12 mouse cellular contexts compared by ENCODE assay signal in genomic region chr7:15919947-15920346, GRCm38 (mm10). TPM values are rescaled to one million over a fixed set of nuclear protein-coding genes. Genes with fewer than 3 reads are reported as not detected.
DNase-seq lines count a peak whose midpoint lies in the region; ATAC-seq and TF ChIP-seq lines count a peak whose summit lies in the region.
"Had no signal": no experiment of that assay in that cellular context is flagged by ENCODE, and none has a peak within 500 bp of the region (broad histone marks: within the 10 kb centered on the region; RNA-seq: fewer than 3 reads in every experiment).

No protein-coding gene starts in this region.

- intact Hi-C loops in heart, postnatal 14 days (cut with DNase I) = no loop called here

- peaks cover 32% of the 10 kb centered on the region for H3K36me3 ChIP-seq in heart, embryonic 15.5 days
- H3K36me3 ChIP-seq in forebrain, embryonic 16.5 days (ENCODE audit: control insufficient read depth, insufficient read depth) = peaks cover 15% of the 10 kb centered on the region
- peaks cover 16% of the 10 kb centered on the region for H3K36me3 ChIP-seq in midbrain, embryonic 11.5 days (ENCODE audit: control insufficient read depth, insufficient read depth, low read length)

- TF ChIP-seq CTCF in cortical plate, adult 2 months (IDR thresholded peaks at IDR 0.05; ENCODE audit: extremely low read depth, insufficient read depth, low read length) = no peak

- H3K4me1 ChIP-seq in heart, embryonic 15.5 days (replicated peaks) = peaks cover 27% of the 10 kb centered on the region
- H3K4me1 ChIP-seq in cortical plate, adult 2 months (ENCODE audit: control insufficient read depth, insufficient read depth, low read length) = peaks cover 2% of the 10 kb centered on the region; the same call in 1 of the 2 replicates
- peaks cover 24% of the 10 kb centered on the region for H3K4me1 ChIP-seq in forebrain, embryonic 16.5 days (replicated peaks; ENCODE audit: control insufficient read depth, insufficient read depth, low read length)
- peaks cover 15% of the 10 kb centered on the region for H3K4me1 ChIP-seq in midbrain, embryonic 11.5 days (ENCODE audit: control insufficient read depth, insufficient read depth, low read length)

- H3K4me2 ChIP-seq in heart, embryonic 15.5 days = peak overlapping the region; percentile 76; the same call in 1 of the 2 replicates
- H3K4me2 ChIP-seq in forebrain, embryonic 16.5 days (ENCODE audit: low read length) = peak overlapping the region; percentile 81
- peak overlapping the region; percentile 86 for H3K4me2 ChIP-seq in midbrain, embryonic 11.5 days

- no peak for DNase-seq in heart, postnatal 14 days
- peak; percentile 83 for DNase-seq in midbrain, embryonic 11.5 days (ENCODE audit: low spot score, missing footprints)
- no peak for DNase-seq in ovary, postnatal 14 days (ENCODE audit: low spot score)
- no peak for DNase-seq in adrenal gland, adult 2 months
- DNase-seq in layer of hippocampus, postnatal 14 days (ENCODE audit: low spot score in 2 of 2) = no peak
- DNase-seq: gastrocnemius, postnatal 14 days had no signal

- no peaks in the 10 kb centered on the region for H3K27me3 ChIP-seq in heart, embryonic 15.5 days
- H3K27me3 ChIP-seq in forebrain, embryonic 16.5 days (replicated peaks; ENCODE audit: control insufficient read depth, insufficient read depth, low read length) = no peaks in the 10 kb centered on the region
- no peaks in the 10 kb centered on the region for H3K27me3 ChIP-seq in midbrain, embryonic 11.5 days (ENCODE audit: control insufficient read depth, insufficient read depth, low read length)

- WGBS in heart, embryonic 15.5 days = 86% methylated on average over 9 of the region's 9 CpGs
- WGBS in forebrain, embryonic 16.5 days = 92% methylated on average over 9 of the region's 9 CpGs
- WGBS in midbrain, embryonic 11.5 days = 90% methylated on average over 9 of the region's 9 CpGs

- H3K9ac ChIP-seq in heart, embryonic 15.5 days = no peak overlapping the region
- H3K9ac ChIP-seq in forebrain, embryonic 16.5 days (replicated peaks; ENCODE audit: low read depth, low read length) = no peak overlapping the region
- no peak overlapping the region for H3K9ac ChIP-seq in midbrain, embryonic 11.5 days (ENCODE audit: low read length)

- no peaks in the 10 kb centered on the region for H3K9me3 ChIP-seq in heart, embryonic 15.5 days (replicated peaks)
- no peaks in the 10 kb centered on the region for H3K9me3 ChIP-seq in forebrain, embryonic 16.5 days (ENCODE audit: control insufficient read depth, low read length)
- no peaks in the 10 kb centered on the region for H3K9me3 ChIP-seq in midbrain, embryonic 11.5 days (ENCODE audit: control insufficient read depth, low read length)

- no peak for TF ChIP-seq POLR2A in cortical plate, adult 2 months (IDR thresholded peaks at IDR 0.05; ENCODE audit: extremely low read depth, insufficient read depth, low read length)

- 0 out of 2 replicates have a peak overlapping the region, but pooled peaks have one; percentile 75 for H3K4me3 ChIP-seq in heart, embryonic 15.5 days
- H3K4me3 ChIP-seq in cortical plate, adult 2 months (ENCODE audit: insufficient read depth, low read length) = peak overlapping the region; percentile 90
- H3K4me3 ChIP-seq in forebrain, embryonic 16.5 days (replicated peaks; ENCODE audit: low read length) = no peak overlapping the region; the same call in 1 of the 2 replicates
- H3K4me3 ChIP-seq in midbrain, embryonic 11.5 days (ENCODE audit: low read depth, low read length) = no peak overlapping the region; the same call in 1 of the 2 replicates

- H3K27ac ChIP-seq in heart, embryonic 15.5 days = no peak overlapping the region
- no peak overlapping the region for H3K27ac ChIP-seq in cortical plate, adult 2 months (ENCODE audit: insufficient read depth, low read length)
- no peak overlapping the region for H3K27ac ChIP-seq in forebrain, embryonic 16.5 days (ENCODE audit: low read length)
- H3K27ac ChIP-seq in midbrain, embryonic 11.5 days (ENCODE audit: low read depth, low read length) = no peak overlapping the region

- no peak for ATAC-seq in heart, embryonic 15.5 days (replicated peaks; ENCODE audit: insufficient number of reproducible peaks, insufficient read depth, low FRiP score, low read depth)
- no peak for ATAC-seq in forebrain, embryonic 16.5 days
- no peak for ATAC-seq in midbrain, embryonic 11.5 days (ENCODE audit: low FRiP score)

RNA-seq across cellular contexts. Expression of gene Selenow, which starts 2.3 kb away (rescaled TPM):
- polyA plus RNA-seq in heart, embryonic 15.5 days (2015; fragmentation: Nextera tagmentation; extraction: Ambion mirVana) = 644 and 688 TPM in 2 replicates
- 100 to 1,000 TPM; 149 to 162 TPM for total RNA-seq in heart, postnatal 14 days (2021)
- 1,858 and 2,021 TPM in 2 replicates for polyA plus RNA-seq in cortical plate, adult 2 months (2012; rRNA removed)
- polyA plus RNA-seq in forebrain, embryonic 16.5 days (2015; fragmentation: Nextera tagmentation; extraction: Ambion mirVana) = 1,473 and 1,544 TPM in 2 replicates
- polyA plus RNA-seq in midbrain, embryonic 11.5 days (2014; fragmentation: Nextera tagmentation; extraction: Ambion mirVana) = 1,003 and 1,028 TPM in 2 replicates
- 100 to 1,000 TPM; 158 to 238 TPM for total RNA-seq in adrenal gland, adult 2 months (2021)
- 223 and 233 TPM in 2 replicates for polyA plus RNA-seq in adrenal gland, adult 2 months (2012; rRNA removed)
- total RNA-seq in layer of hippocampus, postnatal 14 days (2021) = 1,000 to 10,000 TPM; 1,721 to 1,761 TPM

RNA-seq across cellular contexts. Expression of gene Nop53, which starts 25.9 kb away (rescaled TPM):
- polyA plus RNA-seq in heart, embryonic 15.5 days (2015; fragmentation: Nextera tagmentation; extraction: Ambion mirVana) = 118 and 124 TPM in 2 replicates
- 100 to 1,000 TPM; 129 to 137 TPM for total RNA-seq in heart, postnatal 14 days (2021)
- 91.6 and 109 TPM in 2 replicates for polyA plus RNA-seq in cortical plate, adult 2 months (2012; rRNA removed)
- 139 and 141 TPM in 2 replicates for polyA plus RNA-seq in forebrain, embryonic 16.5 days (2015; fragmentation: Nextera tagmentation; extraction: Ambion mirVana)
- 186 and 187 TPM in 2 replicates for polyA plus RNA-seq in midbrain, embryonic 11.5 days (2014; fragmentation: Nextera tagmentation; extraction: Ambion mirVana)
- total RNA-seq in adrenal gland, adult 2 months (2021) = 100 to 1,000 TPM; 169 to 171 TPM
- 64.4 and 69.9 TPM in 2 replicates for polyA plus RNA-seq in adrenal gland, adult 2 months (2012; rRNA removed)
- total RNA-seq in layer of hippocampus, postnatal 14 days (2021) = 100 to 1,000 TPM; 109 to 115 TPM

RNA-seq across cellular contexts. Expression of gene Crxos, which starts 37.5 kb away (rescaled TPM):
- not detected in 2 replicates for polyA plus RNA-seq in heart, embryonic 15.5 days (2015; fragmentation: Nextera tagmentation; extraction: Ambion mirVana)
- not detected for total RNA-seq in heart, postnatal 14 days (2021)
- polyA plus RNA-seq in cortical plate, adult 2 months (2012; rRNA removed) = 0.13 and 0.27 TPM in 2 replicates
- polyA plus RNA-seq in forebrain, embryonic 16.5 days (2015; fragmentation: Nextera tagmentation; extraction: Ambion mirVana) = not detected in 2 replicates
- polyA plus RNA-seq in midbrain, embryonic 11.5 days (2014; fragmentation: Nextera tagmentation; extraction: Ambion mirVana) = 0.08 and 0.36 TPM in 2 replicates
- total RNA-seq in adrenal gland, adult 2 months (2021) = not detected
- polyA plus RNA-seq in adrenal gland, adult 2 months (2012; rRNA removed) = 0.04 TPM in 2 replicates
- under 1 TPM in 1 of 2 experiments, not detected in 1; 0.16 TPM for total RNA-seq in layer of hippocampus, postnatal 14 days (2021)
- total RNA-seq: gastrocnemius, postnatal 14 days; megakaryocyte-erythroid progenitor cell, adult 5-6 weeks had no signal
- polyA plus RNA-seq: small intestine, adult 2 months had no signal

RNA-seq across cellular contexts. Expression of gene Crx, which starts 40.2 kb away (rescaled TPM):
- not detected in 2 replicates for polyA plus RNA-seq in heart, embryonic 15.5 days (2015; fragmentation: Nextera tagmentation; extraction: Ambion mirVana)
- not detected for total RNA-seq in heart, postnatal 14 days (2021)
- 0.08 TPM in 1 of 2 replicates, not detected in the other for polyA plus RNA-seq in cortical plate, adult 2 months (2012; rRNA removed)
- polyA plus RNA-seq in forebrain, embryonic 16.5 days (2015; fragmentation: Nextera tagmentation; extraction: Ambion mirVana) = 0.07 TPM in 1 of 2 replicates, not detected in the other
- 0.20 and 0.51 TPM in 2 replicates for polyA plus RNA-seq in midbrain, embryonic 11.5 days (2014; fragmentation: Nextera tagmentation; extraction: Ambion mirVana)
- not detected for total RNA-seq in adrenal gland, adult 2 months (2021)
- polyA plus RNA-seq in adrenal gland, adult 2 months (2012; rRNA removed) = not detected in 2 replicates
- not detected for total RNA-seq in layer of hippocampus, postnatal 14 days (2021)
- total RNA-seq: gastrocnemius, postnatal 14 days; layer of hippocampus, postnatal 36 days; megakaryocyte-erythroid progenitor cell, adult 5-6 weeks had no signal
- polyA plus RNA-seq: small intestine, adult 2 months had no signal

RNA-seq across cellular contexts. Expression of gene Ehd2, which starts 47.4 kb away (rescaled TPM):
- polyA plus RNA-seq in heart, embryonic 15.5 days (2015; fragmentation: Nextera tagmentation; extraction: Ambion mirVana) = 62.8 TPM in 2 replicates
- total RNA-seq in heart, postnatal 14 days (2021) = 100 to 1,000 TPM; 172 to 182 TPM
- 4.9 and 5.4 TPM in 2 replicates for polyA plus RNA-seq in cortical plate, adult 2 months (2012; rRNA removed)
- polyA plus RNA-seq in forebrain, embryonic 16.5 days (2015; fragmentation: Nextera tagmentation; extraction: Ambion mirVana) = 5.4 and 5.6 TPM in 2 replicates
- polyA plus RNA-seq in midbrain, embryonic 11.5 days (2014; fragmentation: Nextera tagmentation; extraction: Ambion mirVana) = 8.9 and 10.9 TPM in 2 replicates
- 10 to 100 TPM; 40.2 to 87.6 TPM for total RNA-seq in adrenal gland, adult 2 months (2021)
- polyA plus RNA-seq in adrenal gland, adult 2 months (2012; rRNA removed) = 70.9 and 89.0 TPM in 2 replicates
- total RNA-seq in layer of hippocampus, postnatal 14 days (2021) = 1 to 10 TPM; 7.0 to 9.3 TPM

Comparison
In these comparisons a context has a peak if more than half of its experiments do, and no peak if none do; other contexts are left out.
1. H3K4me3 ChIP-seq: peak in heart, embryonic 15.5 days (single experiment) and cortical plate, adult 2 months (single experiment); none in forebrain, embryonic 16.5 days (single experiment) and midbrain, embryonic 11.5 days (single experiment).
2. Peak in every context shown above with its lines, with median percentiles within 50 percentile points of each other: H3K4me2 ChIP-seq.